Mouse (Mus musculus): Measurements from ENCODE around the gene Casp3. TPM values are rescaled to one million over a fixed set of nuclear protein-coding genes. Genes with fewer than 3 reads are reported as not detected.
"Not testable (repeated sequence)": the region's sequence is repeated elsewhere in the genome, so short reads cannot be mapped to it uniquely, and the experiment has no call there.

The Casp3 gene
- 85.3 and 90.2 TPM in 2 replicates for polyA plus RNA-seq (2015; fragmentation: Nextera tagmentation; extraction: Ambion mirVana)

DNA sequence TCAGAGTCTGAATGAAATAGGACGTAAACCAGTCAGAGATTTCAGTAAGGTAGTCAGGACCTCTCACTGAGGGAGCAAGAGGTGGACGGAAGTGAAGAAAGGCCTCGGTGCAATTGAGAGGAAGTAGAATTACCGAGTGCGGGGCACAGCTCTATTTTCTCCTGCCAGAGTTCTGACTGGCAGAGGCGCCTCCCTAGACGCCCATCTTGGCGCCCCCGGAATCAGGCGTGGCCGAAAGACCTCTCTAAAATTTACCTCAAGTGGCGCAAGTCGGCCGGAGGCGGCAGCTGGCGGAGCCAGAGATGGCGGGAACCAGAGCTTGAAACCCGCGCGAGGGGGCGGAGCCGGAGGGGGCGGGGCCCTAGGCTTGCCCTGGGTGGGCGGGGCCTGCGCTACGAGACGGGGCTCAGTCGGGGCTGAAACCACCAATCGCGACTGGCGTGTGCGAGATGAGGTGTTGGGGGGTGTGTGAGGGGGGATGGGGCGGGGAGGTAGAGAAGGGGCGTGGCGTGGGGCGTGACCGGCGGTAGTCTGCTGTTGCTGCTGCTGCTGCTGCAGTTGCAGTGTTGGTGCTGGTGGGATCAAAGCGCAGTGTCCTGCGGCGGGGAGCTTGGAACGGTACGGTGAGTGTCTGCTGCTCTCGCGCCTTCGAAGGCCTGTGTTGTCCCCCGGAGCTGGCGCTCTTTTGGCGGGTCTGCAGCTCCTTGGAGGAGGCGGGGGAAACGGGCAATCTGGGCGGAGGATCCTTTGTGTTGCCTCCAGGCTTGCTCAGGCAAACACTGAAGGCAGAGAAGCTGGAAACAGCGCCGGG, at the start of gene Casp3, which contains the start of gene Primpol:
Gene Casp3, plus strand, starts transcription at position 413 of the 811 bp plus-strand sequence.
Gene Primpol, minus strand, starts transcription at position 334 of the 811 bp plus-strand sequence.
- Histone ChIP-seq H3K27ac (replicated peaks) (peak within 1 kb of the TSS; percentile 91), H3K9ac (peak within 1 kb of the TSS; percentile 85), H3K9me3 (replicated peaks) (no peaks in the 10 kb centered on the region), H3K36me3 (no peaks in the 10 kb centered on the region), H3K27me3 (no peaks in the 10 kb centered on the region), H3K4me3 (replicated peaks) (peak within 1 kb of the TSS; percentile 83), H3K4me1 (peaks cover 30% of the 10 kb centered on the region), H3K4me2 (replicated peaks) (peak within 1 kb of the TSS; percentile 78)
- under 1% methylated on average over 54 of the region's 54 CpGs for WGBS
- peak; percentile 97 for ATAC-seq (ENCODE audit: insufficient number of reproducible peaks, low FRiP score, low TSS enrichment, low read depth)

DNA sequence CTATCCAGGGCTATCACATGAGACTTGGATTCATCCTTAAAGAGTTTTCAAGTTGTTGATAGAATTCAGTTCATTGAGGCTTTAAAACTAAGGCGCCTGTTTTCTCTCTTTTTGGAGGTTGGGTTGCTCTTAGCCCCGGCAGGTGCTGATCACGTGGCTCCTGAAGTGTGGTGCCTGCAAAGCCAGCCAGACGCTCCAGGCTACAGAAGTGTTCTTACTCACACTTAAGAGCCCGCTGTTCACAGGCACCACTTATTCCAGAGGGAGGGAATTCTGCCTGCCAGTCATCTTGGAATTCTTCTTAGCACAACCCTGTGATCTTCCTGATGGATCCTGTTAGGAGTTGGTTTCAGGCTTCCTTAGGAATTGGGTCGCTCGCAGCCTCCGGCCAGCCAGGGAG, 49.1 kb upstream of the Casp3 start:
- 80% methylated on average over 8 of the region's 8 CpGs for WGBS
- H3K9me3 ChIP-seq (replicated peaks) = no peaks in the 10 kb centered on the region
- H3K27ac ChIP-seq (replicated peaks) = no peak overlapping the region
- H3K4me2 ChIP-seq (replicated peaks) = no peak overlapping the region
- H3K9ac ChIP-seq = no peak overlapping the region
- no peaks in the 10 kb centered on the region for H3K36me3 ChIP-seq
- ATAC-seq (ENCODE audit: insufficient number of reproducible peaks, low FRiP score, low TSS enrichment, low read depth) = no peak
- H3K4me3 ChIP-seq (replicated peaks) = no peak overlapping the region
- H3K27me3 ChIP-seq = no peaks in the 10 kb centered on the region
- no peaks in the 10 kb centered on the region for H3K4me1 ChIP-seq

DNA sequence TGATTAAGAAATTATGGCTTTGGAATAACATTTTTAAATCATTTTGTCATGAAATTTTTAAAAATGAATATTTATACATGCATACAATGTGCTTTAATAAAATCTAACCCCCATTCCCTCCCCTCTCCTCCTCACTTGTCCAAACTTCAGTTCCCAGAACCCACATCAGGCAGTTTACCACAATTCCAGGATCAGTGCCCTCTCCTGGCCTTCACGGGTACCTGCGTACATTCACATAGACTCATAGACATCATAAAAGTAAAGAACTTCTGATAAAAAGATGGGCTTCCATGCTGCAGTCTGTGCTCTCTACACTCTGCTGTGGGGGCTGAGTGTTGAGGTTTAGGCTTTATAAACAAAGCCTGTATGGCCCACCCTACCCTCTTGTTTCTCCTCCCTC, 48.1 kb upstream of the Casp3 start:
- no peak for ATAC-seq (ENCODE audit: insufficient number of reproducible peaks, low FRiP score, low TSS enrichment, low read depth)
- Histone ChIP-seq H3K4me3 (replicated peaks) (no peak overlapping the region), H3K9ac (no peak overlapping the region), H3K27ac (replicated peaks) (no peak overlapping the region), H3K36me3 (no peaks in the 10 kb centered on the region), H3K9me3 (replicated peaks) (no peaks in the 10 kb centered on the region), H3K27me3 (no peaks in the 10 kb centered on the region), H3K4me2 (replicated peaks) (no peak overlapping the region), H3K4me1 (no peaks in the 10 kb centered on the region)
- WGBS = 79% methylated on average over 2 of the region's 2 CpGs

DNA sequence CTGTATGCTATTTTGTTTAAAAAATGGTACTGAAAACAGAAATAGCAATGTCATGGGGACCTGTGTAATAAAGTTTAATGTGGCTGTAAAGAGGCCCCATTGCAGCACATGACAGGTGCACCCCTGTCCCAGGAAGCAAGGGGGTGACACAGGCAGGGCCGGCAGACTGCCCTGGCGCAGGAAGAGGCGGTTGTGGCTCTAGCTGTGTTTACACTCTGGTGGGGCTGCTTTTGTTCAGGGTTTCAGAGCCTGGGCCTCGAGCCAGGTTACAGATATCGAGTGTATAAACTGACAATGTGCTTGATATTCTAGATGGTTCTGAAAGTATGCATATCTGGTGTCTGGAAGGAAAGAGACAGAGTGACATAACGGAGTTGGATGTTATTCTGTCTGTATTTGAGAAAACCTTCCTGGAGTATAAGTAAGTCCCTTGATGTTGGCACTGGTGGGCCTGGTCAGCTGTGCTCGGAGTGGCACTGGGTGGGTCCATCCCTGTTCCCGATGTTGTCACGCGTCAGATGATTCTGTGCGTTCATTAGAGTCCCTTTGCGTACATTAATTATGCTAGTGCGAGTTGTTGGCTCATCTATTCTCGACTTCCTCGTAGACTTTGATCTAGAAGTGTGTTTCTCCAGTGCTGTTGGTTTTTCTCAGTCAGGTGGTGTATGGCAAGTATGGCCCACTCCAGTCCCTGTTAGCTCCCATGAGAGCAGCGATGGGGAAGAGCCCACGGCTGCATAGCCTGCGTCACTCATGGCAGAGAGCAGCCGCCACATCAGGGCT, 47.2 kb upstream of the Casp3 start:
- Histone ChIP-seq H3K4me3 (replicated peaks) (no peak overlapping the region), H3K36me3 (0 out of 2 replicates have a peak, but pooled peaks cover 4% of the 10 kb centered on the region), H3K27ac (replicated peaks) (no peak overlapping the region), H3K4me2 (replicated peaks) (no peak overlapping the region), H3K9ac (no peak overlapping the region), H3K27me3 (no peaks in the 10 kb centered on the region), H3K4me1 (no peaks in the 10 kb centered on the region), H3K9me3 (replicated peaks) (no peaks in the 10 kb centered on the region)
- ATAC-seq (ENCODE audit: insufficient number of reproducible peaks, low FRiP score, low TSS enrichment, low read depth) = no peak
- 88% methylated on average over 19 of the region's 19 CpGs for WGBS

DNA sequence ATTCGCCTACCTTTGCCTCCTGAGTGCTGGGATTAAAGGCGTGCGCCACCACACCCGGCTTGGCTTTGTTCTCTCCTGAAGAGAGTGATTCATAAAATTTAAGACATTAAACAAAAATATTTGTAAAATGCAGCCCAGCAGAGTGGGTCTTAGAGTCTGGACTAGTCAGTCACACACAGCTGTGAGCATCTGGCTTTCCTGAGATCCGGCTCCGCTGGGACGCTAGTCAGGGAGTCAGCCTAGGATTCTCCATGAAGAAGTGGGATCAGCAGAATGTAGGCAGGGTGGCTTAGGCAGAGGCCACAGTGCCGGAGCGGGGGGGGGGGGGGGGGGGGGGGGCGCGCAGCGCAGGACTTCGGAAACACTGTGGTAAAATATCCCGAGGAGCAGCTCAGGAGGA, 46.4 kb upstream of the Casp3 start:
- H3K4me2 ChIP-seq (replicated peaks) = no peak overlapping the region
- no peak overlapping the region for H3K9ac ChIP-seq
- no peak for ATAC-seq (ENCODE audit: insufficient number of reproducible peaks, low FRiP score, low TSS enrichment, low read depth)
- H3K9me3 ChIP-seq (replicated peaks) = no peaks in the 10 kb centered on the region
- H3K27me3 ChIP-seq = no peaks in the 10 kb centered on the region
- no peaks in the 10 kb centered on the region for H3K4me1 ChIP-seq
- H3K36me3 ChIP-seq = 0 out of 2 replicates have a peak, but pooled peaks cover 4% of the 10 kb centered on the region
- WGBS = 77% methylated on average over 9 of the region's 14 CpGs
- H3K4me3 ChIP-seq (replicated peaks) = no peak overlapping the region
- no peak overlapping the region for H3K27ac ChIP-seq (replicated peaks)

DNA sequence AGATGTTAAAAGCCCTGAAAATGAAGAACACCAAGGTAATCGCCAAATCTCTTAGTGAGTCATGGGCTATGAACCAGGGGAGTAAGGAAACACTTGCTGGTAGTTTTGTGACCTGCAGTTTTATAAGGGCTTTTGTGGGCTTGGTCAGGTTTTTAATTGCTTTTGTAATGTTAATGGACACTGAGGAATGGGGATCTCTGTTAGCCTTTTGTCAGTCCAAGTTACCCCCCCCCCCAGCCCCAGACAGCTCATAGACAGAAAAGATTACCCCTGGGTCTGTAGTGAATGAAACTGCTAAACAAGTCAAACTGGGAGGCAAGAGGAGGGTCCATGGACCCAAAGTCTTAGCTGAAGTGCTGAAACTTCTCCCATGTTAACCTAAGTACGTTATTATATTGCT, 43.6 kb upstream of the Casp3 start:
- ATAC-seq (ENCODE audit: insufficient number of reproducible peaks, low FRiP score, low TSS enrichment, low read depth) = no peak
- Histone ChIP-seq H3K27ac (replicated peaks) (no peak overlapping the region), H3K9me3 (replicated peaks) (no peaks in the 10 kb centered on the region), H3K4me2 (replicated peaks) (no peak overlapping the region), H3K27me3 (no peaks in the 10 kb centered on the region), H3K4me1 (no peaks in the 10 kb centered on the region), H3K36me3 (peaks cover 21% of the 10 kb centered on the region; the same call in 1 of the 2 replicates), H3K4me3 (replicated peaks) (no peak overlapping the region), H3K9ac (no peak overlapping the region)
- WGBS = 86% methylated on average over 2 of the region's 2 CpGs

DNA sequence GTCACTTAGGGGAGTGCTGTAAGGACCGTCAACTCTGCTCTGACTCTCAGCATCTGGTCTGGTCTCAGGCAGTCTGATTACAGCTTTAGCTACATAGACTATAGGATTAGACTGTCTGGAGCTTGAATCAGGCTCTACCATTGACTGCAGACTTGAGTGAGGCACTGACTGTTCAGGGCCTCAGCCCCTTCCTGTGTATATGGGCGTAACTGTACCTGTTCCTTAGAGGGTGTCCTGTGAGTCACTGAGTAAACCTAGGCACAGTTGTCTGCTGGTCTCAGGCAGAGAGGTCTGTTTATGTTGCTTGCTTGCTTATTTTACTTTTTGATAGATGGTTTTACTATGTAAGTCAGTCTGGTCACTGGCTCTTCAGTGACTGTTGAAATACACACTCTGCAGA, 43.1 kb upstream of the Casp3 start:
- no peaks in the 10 kb centered on the region for H3K4me1 ChIP-seq
- 82% methylated on average over 2 of the region's 2 CpGs for WGBS
- H3K9ac ChIP-seq = no peak overlapping the region
- no peak overlapping the region for H3K27ac ChIP-seq (replicated peaks)
- no peak overlapping the region for H3K4me3 ChIP-seq (replicated peaks)
- no peak overlapping the region for H3K4me2 ChIP-seq (replicated peaks)
- ATAC-seq (ENCODE audit: insufficient number of reproducible peaks, low FRiP score, low TSS enrichment, low read depth) = no peak
- no peaks in the 10 kb centered on the region for H3K9me3 ChIP-seq (replicated peaks)
- peaks cover 24% of the 10 kb centered on the region for H3K36me3 ChIP-seq
- H3K27me3 ChIP-seq = no peaks in the 10 kb centered on the region

DNA sequence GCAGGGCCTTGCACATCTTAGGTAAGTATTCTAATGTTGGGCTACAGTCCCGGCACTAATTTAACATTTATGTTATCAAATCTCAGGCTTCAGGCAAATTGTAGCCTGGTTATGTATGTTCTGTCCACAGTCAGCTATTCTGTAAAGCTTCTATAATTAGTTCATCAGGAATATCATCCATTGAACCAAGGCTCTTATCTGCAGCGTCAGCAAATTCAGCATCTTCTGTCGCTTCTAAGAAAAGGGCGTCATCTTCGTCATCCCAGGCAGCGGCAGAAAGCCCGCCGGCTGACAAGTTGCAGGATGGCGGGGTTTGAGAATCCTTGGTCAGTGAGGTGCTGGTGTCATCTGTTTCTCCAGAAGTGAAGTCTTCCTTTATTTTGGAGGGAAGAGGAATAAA, 38.3 kb upstream of the Casp3 start:
- Histone ChIP-seq H3K4me3 (replicated peaks) (no peak overlapping the region), H3K27ac (replicated peaks) (no peak overlapping the region), H3K9me3 (replicated peaks) (no peaks in the 10 kb centered on the region), H3K4me2 (replicated peaks) (no peak overlapping the region), H3K27me3 (no peaks in the 10 kb centered on the region), H3K4me1 (no peaks in the 10 kb centered on the region), H3K36me3 (peaks cover 41% of the 10 kb centered on the region), H3K9ac (no peak overlapping the region)
- WGBS = 92% methylated on average over 9 of the region's 9 CpGs
- ATAC-seq (ENCODE audit: insufficient number of reproducible peaks, low FRiP score, low TSS enrichment, low read depth) = no peak

DNA sequence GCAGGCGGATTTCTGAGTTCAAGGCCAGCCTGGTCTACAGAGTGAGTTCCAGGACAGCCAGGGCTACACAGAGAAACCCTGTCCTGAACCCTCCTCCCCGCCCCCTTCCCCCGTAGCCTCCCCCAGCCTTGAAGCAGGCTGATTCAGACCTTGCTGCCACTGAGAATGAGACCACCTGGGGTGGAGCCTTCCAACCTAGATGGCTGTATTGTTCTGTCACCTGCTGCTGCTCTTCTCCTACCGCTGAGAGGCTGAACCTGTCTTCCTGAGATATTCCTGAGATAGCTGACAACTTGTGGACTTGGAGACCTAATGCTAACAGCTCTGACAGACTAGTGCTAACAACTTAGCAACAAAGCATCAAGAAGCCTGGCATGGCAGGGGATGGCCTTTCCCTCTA, 32.8 kb upstream of the Casp3 start:
- not testable (repeated sequence) for H3K9ac ChIP-seq; H3K4me3 ChIP-seq (replicated peaks); ATAC-seq (ENCODE audit: insufficient number of reproducible peaks, low FRiP score, low TSS enrichment, low read depth); H3K27me3 ChIP-seq; H3K4me1 ChIP-seq; H3K27ac ChIP-seq (replicated peaks); H3K4me2 ChIP-seq (replicated peaks); H3K9me3 ChIP-seq (replicated peaks)
- peaks cover 17% of the 10 kb centered on the region for H3K36me3 ChIP-seq
- 51% methylated on average over 4 of the region's 4 CpGs for WGBS

DNA sequence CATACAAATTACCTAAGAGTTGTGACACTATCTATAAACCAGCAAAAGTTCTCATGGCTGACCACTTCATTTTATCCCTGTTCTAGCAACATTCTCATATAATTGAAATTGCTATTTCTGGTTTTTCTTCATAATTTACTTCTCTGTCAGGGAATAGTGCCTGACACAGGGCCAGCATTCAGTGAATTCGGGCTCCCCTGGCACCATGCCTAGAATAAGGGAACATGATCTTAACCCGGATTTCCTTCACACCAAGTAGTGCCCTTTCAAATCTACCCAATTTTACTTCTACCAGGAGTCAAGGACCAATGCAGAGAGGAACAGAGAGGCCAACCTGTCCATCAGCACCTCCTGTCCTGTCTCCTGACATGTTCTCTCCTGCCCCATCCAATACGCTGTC, 31.5 kb upstream of the Casp3 start:
- H3K9ac ChIP-seq = no peak overlapping the region
- H3K4me2 ChIP-seq (replicated peaks) = no peak overlapping the region
- no peaks in the 10 kb centered on the region for H3K4me1 ChIP-seq
- H3K36me3 ChIP-seq = 0 out of 2 replicates have a peak, but pooled peaks cover 11% of the 10 kb centered on the region
- no peaks in the 10 kb centered on the region for H3K9me3 ChIP-seq (replicated peaks)
- 63% methylated on average over 3 of the region's 3 CpGs for WGBS
- no peaks in the 10 kb centered on the region for H3K27me3 ChIP-seq
- H3K27ac ChIP-seq (replicated peaks) = no peak overlapping the region
- H3K4me3 ChIP-seq (replicated peaks) = no peak overlapping the region
- no peak for ATAC-seq (ENCODE audit: insufficient number of reproducible peaks, low FRiP score, low TSS enrichment, low read depth)

DNA sequence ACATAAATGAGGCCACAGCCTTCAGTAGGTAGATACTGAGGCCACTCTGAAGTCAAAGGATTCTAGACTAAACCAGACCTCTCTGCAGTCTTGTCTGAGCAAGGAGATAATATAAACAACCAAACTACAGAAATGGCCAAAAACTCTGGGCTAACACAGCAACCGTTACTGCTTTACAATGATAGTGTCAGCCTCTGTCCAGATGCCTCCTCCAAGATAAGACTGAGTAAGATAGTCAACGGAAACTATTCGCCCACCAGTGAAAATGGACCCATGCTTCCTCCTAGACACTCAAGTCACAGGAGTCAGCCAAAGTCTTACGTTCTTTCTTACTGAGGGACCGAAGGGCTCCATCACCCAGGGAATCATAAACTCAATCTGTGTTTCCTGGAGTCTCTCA, 29.2 kb upstream of the Casp3 start:
- Histone ChIP-seq H3K27me3 (no peaks in the 10 kb centered on the region), H3K9ac (no peak overlapping the region), H3K9me3 (replicated peaks) (no peaks in the 10 kb centered on the region), H3K4me2 (replicated peaks) (no peak overlapping the region), H3K4me3 (replicated peaks) (no peak overlapping the region), H3K36me3 (0 out of 2 replicates have a peak, but pooled peaks cover 2% of the 10 kb centered on the region), H3K4me1 (no peaks in the 10 kb centered on the region), H3K27ac (replicated peaks) (no peak overlapping the region)
- WGBS = 89% methylated on average over 5 of the region's 5 CpGs
- ATAC-seq (ENCODE audit: insufficient number of reproducible peaks, low FRiP score, low TSS enrichment, low read depth) = no peak
